Mouse (Mus musculus) liver, postnatal 0 days (tissue): Measurements from ENCODE around the gene Srsf1.

Experiments used
- CTCF ChIP-seq: sonication (generic); IDR thresholded peaks from 2 replicates; pipeline ENCODE4 v1.5.1; 2016; ENCODE audit warnings: antibody characterized with exemption, low read depth
- EP300 ChIP-seq: IDR thresholded peaks from 2 replicates; pipeline ENCODE4 v1.6.1; 2016; ENCODE audit warnings: antibody characterized with exemption, low read depth, mild to moderate bottlenecking

GRCm38 (mm10) chr11:88099599-88100023 is 52.4 kb downstream of the Srsf1 start:
- TF ChIP-seq CTCF (no peak), EP300 (no peak)
